Mouse (Mus musculus) lung, embryonic 16.5 days (tissue): ENCODE measurements around the gene Rps19. TPM values are rescaled to one million over a fixed set of nuclear protein-coding genes. Genes with fewer than 3 reads are reported as not detected.

Source experiments
- polyA plus RNA-seq: library from polyadenylated mRNA; unstranded; fragments of >200 nt; fragmentation: Nextera tagmentation; extraction: Ambion mirVana; gene quantifications from 2 replicates; pipeline ENCODE4 v1.2.1, GENCODE M21; 2015

Rps19 gene
- polyA plus RNA-seq, 1 experiment from 2014 or later: 2,580 TPM

Other genes starting within 250 kb of the Rps19 start
- 0.26 and 0.92 TPM in 2 replicates for gene Lypd3, start 247.8 kb upstream of the Rps19 start, polyA plus RNA-seq
- not detected in 2 replicates for gene Tex101, start 207.7 kb upstream of the Rps19 start, polyA plus RNA-seq
- not detected in 2 replicates for gene BC049730, start 175.1 kb upstream of the Rps19 start, polyA plus RNA-seq
- not detected in 2 replicates for gene Gm4763, start 157.5 kb upstream of the Rps19 start, polyA plus RNA-seq
- 1.5 and 1.8 TPM in 2 replicates for gene Cd177, start 124.1 kb upstream of the Rps19 start, polyA plus RNA-seq
- gene Ceacam10, start 107.2 kb upstream of the Rps19 start, polyA plus RNA-seq: not detected in 2 replicates
- 19.5 and 20.6 TPM in 2 replicates for gene Gm9844, start 22.2 kb upstream of the Rps19 start, polyA plus RNA-seq
- gene Lypd4, start 14.4 kb upstream of the Rps19 start, polyA plus RNA-seq: not detected in 2 replicates
- gene Dmrtc2, start 14.3 kb upstream of the Rps19 start, polyA plus RNA-seq: not detected in 2 replicates
- 0.62 and 0.78 TPM in 2 replicates for gene Cd79a, start 13.0 kb downstream of the Rps19 start, polyA plus RNA-seq
- 119 and 126 TPM in 2 replicates for gene Arhgef1, start 18.5 kb downstream of the Rps19 start, polyA plus RNA-seq
- not detected in 2 replicates for gene Gm4881, start 60.1 kb downstream of the Rps19 start, polyA plus RNA-seq
- gene Rabac1, start 88.4 kb downstream of the Rps19 start, polyA plus RNA-seq: 180 and 202 TPM in 2 replicates
- gene Atp1a3, start 121.6 kb downstream of the Rps19 start, polyA plus RNA-seq: 1.0 and 2.1 TPM in 2 replicates
- 3.5 and 3.6 TPM in 2 replicates for gene Grik5, start 188.0 kb downstream of the Rps19 start, polyA plus RNA-seq
- gene Zfp574, start 188.2 kb downstream of the Rps19 start, polyA plus RNA-seq: 28.9 and 30.5 TPM in 2 replicates